Mouse (Mus musculus): ENCODE measurements around the gene Ltf.

GRCm38 (mm10) chr9:110979411-110979810 is 39.7 kb upstream of the Ltf start:
- TF ChIP-seq JUND (IDR thresholded peaks at IDR 0.05; ENCODE audit: low read depth, low read length) (no peak), POLR2AphosphoS2 (IDR thresholded peaks at IDR 0.05; ENCODE audit: low read length) (no peak), UBTF (IDR thresholded peaks at IDR 0.05; ENCODE audit: borderline replicate concordance, insufficient read depth, low read depth, low read length) (no peak), POLR2A (IDR thresholded peaks at IDR 0.05; ENCODE audit: control insufficient read depth in 1 of 2, insufficient read depth in 1 of 2, low read depth in 1 of 2, low read length in 2 of 2, poor library complexity in 1 of 2) (no peak), HCFC1 (IDR thresholded peaks at IDR 0.05; ENCODE audit: low read depth, low read length) (no peak), MYC (IDR thresholded peaks at IDR 0.05; ENCODE audit: low read depth, low read length) (no peak), RAD21 (IDR thresholded peaks at IDR 0.05; ENCODE audit: low read depth, low read length) (no peak)

Measured in MEL (cell line).